Mouse (Mus musculus) adrenal gland, adult 2 months (tissue): ENCODE data around the gene Olfr857. TPM values are rescaled to one million over a fixed set of nuclear protein-coding genes. Genes with fewer than 3 reads are reported as not detected.
"Not testable (repeated sequence)": the region's sequence is repeated elsewhere in the genome, so short reads cannot be mapped to it uniquely, and the experiment has no call there.

ENCODE experiments used
- DNase-seq: peaks from one replicate; pipeline ENCODE4 v3.0.0; 2021
- long read RNA-seq: library from polyadenylated mRNA; stranded (forward); transcript quantifications from one replicate; pipeline ENCODE4 v2.0.0, GENCODE M21; 2021
- polyA plus RNA-seq: library from polyadenylated mRNA; depleted of rRNA; stranded (reverse); fragments of >200 nt; gene quantifications from 2 replicates; pipeline ENCODE4 v1.2.3, GENCODE M21; 2012; rRNA removed
- total RNA-seq, 2 experiments: library from RNA; stranded (reverse); gene quantifications; 2 replicates each; pipeline ENCODE4 v1.2.3; 2021

Gene Olfr857
- total RNA-seq = not detected
- polyA plus RNA-seq = not detected in 2 replicates
- long read RNA-seq = 0 reads

- no peak for DNase-seq
These were observed at the start of gene Olfr857 for GRCm38 (mm10) chr9:19709133-19709532. Gene Olfr857 (plus strand): TSS chr9:19709433.

DNA sequence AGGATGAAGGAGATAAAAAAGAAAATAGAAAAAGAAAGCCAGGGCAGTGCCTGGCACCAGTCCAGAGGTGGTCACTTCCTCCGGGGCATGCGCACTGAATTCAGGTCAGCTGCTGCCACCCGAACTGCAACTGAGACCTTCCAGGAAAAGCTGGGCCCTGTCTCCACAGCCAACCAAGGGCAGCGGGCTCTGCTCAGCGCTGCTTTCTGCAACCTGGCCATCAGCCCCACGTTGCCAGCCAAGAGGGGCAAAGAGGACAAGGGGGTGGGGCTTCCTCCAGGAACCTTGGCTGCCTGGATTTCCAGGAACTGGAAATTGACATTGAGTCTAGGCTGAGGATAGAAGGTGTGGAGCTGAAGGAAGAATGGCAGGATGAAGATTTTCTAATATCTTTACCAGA, 19.0 kb upstream of the Olfr857 start:
- peak; percentile 10 for DNase-seq

DNA sequence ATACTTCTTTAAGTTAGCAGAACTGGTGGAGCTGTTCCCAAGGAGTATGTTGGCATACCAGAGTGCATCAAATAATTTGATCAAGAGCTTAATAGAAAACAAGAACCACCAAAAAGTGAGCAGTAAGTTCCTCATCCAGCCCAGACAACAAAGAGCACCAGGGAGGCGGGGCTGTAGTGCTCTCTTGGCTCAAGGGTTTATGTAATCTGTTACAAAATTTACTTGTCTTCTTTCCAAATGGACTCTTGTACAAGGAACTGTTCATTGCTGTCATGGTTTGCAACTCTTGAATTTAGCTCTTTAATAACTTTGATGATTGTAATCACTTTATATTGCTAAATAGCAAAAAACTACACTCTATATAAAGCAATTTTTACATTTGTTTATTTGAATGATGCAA, 17.8 kb upstream of the Olfr857 start:
- DNase-seq = no peak

- no peak for DNase-seq
These were observed 16.8 kb upstream of the Olfr857 start for GRCm38 (mm10) chr9:19692430-19692829.

GRCm38 (mm10) chr9:19694285-19694684, 14.9 kb upstream of the Olfr857 start:
- not testable (repeated sequence) for DNase-seq

DNA sequence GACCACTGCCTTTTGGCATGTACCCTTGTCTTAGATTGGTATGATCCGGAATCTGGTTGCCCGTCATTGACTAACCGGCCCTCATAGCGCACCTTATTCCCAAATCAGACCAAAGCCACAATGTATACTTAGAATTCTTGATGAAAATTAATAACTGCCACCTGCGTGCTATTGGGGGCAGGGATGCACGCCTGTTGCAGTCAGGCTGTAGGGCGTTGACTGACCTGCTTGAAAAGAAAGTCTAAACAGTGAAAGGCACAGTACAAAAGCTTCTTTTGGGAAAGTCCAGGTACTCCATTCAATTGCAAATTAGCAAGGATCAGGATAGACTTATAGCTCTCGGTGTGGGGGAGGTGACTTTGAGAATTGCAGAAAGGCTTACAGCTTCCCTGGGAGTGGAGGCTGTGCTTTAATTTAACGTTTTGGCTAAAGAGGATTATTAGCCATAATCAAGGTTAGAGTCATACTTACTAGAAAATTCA, 14.3 kb upstream of the Olfr857 start:
- DNase-seq = not testable (repeated sequence)

DNA sequence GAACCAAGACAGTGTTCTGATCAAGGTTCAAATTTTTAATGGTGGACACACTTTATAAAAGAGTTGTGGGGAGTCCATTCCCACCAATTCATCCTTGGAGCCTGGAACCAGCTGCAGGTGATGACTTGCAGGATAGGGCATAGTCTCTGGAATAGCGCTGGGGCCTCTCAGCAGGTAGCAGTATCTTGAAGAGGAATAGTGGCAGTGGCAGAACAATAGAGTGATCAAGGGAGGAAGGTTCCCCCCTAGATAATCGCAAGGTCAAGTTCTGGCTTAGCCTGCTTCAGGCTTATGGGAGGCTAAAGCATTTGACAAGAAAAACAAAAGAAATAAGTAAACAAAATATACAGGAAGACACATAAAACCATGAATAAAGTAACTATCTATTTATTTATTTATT, 4.7 kb upstream of the Olfr857 start:
- DNase-seq = not testable (repeated sequence)

Other genes starting within 250 kb of the Olfr857 start
- gene Olfr850, start 231.2 kb upstream of the Olfr857 start, total RNA-seq = not detected
- not detected in 2 replicates for gene Olfr850, start 231.2 kb upstream of the Olfr857 start, polyA plus RNA-seq
- gene Olfr851, start 216.1 kb upstream of the Olfr857 start, total RNA-seq = not detected
- not detected in 2 replicates for gene Olfr851, start 216.1 kb upstream of the Olfr857 start, polyA plus RNA-seq
- not detected for gene Olfr853, start 168.4 kb upstream of the Olfr857 start, total RNA-seq
- not detected in 2 replicates for gene Olfr853, start 168.4 kb upstream of the Olfr857 start, polyA plus RNA-seq
- gene Olfr854, start 142.1 kb upstream of the Olfr857 start, total RNA-seq = not detected
- gene Olfr854, start 142.1 kb upstream of the Olfr857 start, polyA plus RNA-seq = not detected in 2 replicates
- not detected for gene Olfr855, start 126.8 kb upstream of the Olfr857 start, total RNA-seq
- not detected in 2 replicates for gene Olfr855, start 126.8 kb upstream of the Olfr857 start, polyA plus RNA-seq
- gene Zfp317, start 87.3 kb upstream of the Olfr857 start, total RNA-seq = 10 to 100 TPM; 18.2 to 25.2 TPM
- 2.0 and 2.3 TPM in 2 replicates for gene Zfp317, start 87.3 kb upstream of the Olfr857 start, polyA plus RNA-seq
- gene Olfr58, start 70.8 kb downstream of the Olfr857 start, total RNA-seq = not detected
- gene Olfr58, start 70.8 kb downstream of the Olfr857 start, polyA plus RNA-seq = not detected in 2 replicates
- not detected for gene Olfr859, start 95.5 kb downstream of the Olfr857 start, total RNA-seq
- not detected in 2 replicates for gene Olfr859, start 95.5 kb downstream of the Olfr857 start, polyA plus RNA-seq
- not detected for gene Olfr860, start 140.3 kb downstream of the Olfr857 start, total RNA-seq
- gene Olfr860, start 140.3 kb downstream of the Olfr857 start, polyA plus RNA-seq = not detected in 2 replicates
- not detected for gene Olfr862, start 178.6 kb downstream of the Olfr857 start, total RNA-seq
- gene Olfr862, start 178.6 kb downstream of the Olfr857 start, polyA plus RNA-seq = not detected in 2 replicates
- gene Olfr77, start 207.4 kb downstream of the Olfr857 start, total RNA-seq = not detected
- not detected in 2 replicates for gene Olfr77, start 207.4 kb downstream of the Olfr857 start, polyA plus RNA-seq